Mouse (Mus musculus) thymus, postnatal 36 days (tissue): ENCODE measurements around the gene Cep135.

Source experiments
- DNase-seq, 2 experiments: peaks; one replicate each; pipeline ENCODE4 v3.0.0; 2022; ENCODE audit warnings: mixed read lengths in 2 of 2

The Cep135 gene

GRCm38 (mm10) chr5:76645091-76645868, 56.8 kb downstream of the Cep135 start:
- no peak for DNase-seq

- DNase-seq, result no peak
These were observed 61.4 kb downstream of the Cep135 start for GRCm38 (mm10) chr5:76649897-76650296.

- no peak for DNase-seq
These were observed 62.7 kb downstream of the Cep135 start for GRCm38 (mm10) chr5:76651151-76651725.

DNA sequence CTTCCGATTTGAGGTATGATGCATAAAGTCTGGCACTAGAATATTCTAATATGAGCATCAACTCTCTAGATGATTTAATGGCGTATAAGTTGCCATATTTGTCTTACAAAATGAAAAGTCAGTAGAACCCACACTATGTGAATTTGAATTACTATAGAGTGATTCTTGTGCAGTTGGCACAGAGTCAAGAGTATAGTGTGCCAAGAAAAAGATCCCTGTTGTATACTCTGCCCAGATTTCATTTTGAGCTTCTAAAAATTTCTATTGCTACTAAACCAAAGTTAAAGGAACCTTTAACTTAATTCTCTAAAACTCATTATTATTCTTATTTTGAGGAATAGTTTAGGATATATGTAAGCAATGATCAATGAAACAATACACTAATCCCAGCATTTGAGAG, 67.7 kb downstream of the Cep135 start, which contains the start of gene C530008M17Rik:
Gene C530008M17Rik (plus strand): TSS at position 301 of the 400 bp plus-strand sequence.
- no peak for DNase-seq

DNA sequence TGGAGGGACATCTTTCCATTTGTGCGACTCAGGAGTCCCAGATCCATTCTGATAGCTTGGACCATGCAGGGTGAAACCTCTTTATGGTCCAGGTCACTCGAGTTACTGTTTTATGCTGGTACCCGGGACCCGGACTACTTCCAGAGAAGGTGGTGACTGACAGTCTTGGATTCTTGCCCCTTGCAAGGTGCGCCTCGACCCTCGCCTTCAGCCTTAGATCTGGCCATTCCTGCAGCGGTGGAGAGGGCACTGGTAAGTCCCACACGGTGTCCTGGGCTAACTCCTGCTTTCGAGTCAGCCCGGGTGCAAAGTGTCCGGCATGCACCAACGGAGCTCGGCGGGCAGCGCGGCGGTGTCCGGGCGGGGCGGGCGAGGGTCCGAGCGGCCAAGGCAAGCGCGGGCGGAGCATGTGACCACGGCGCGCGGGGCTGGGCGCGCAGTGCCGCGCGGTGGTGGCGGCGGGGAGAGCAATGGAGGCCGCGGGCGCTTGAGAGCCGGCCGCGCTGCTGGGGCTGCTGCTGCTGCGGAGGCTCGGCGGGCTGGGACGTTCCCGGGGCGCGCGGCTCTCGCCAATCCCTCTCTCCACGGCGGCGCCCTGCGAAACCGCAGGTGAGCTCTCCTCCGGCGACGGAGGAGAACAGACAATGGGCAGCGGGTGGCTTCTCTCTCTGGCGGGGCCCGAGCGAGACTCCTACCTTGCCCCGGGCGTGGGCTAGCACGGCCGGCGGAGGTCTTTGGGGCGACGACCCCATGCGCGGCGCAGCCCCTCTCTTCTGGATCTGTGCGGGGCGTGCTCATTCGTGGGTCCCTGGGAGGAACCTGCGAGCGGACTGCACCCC, 69.0 kb downstream of the Cep135 start:
- DNase-seq, result no peak

DNA sequence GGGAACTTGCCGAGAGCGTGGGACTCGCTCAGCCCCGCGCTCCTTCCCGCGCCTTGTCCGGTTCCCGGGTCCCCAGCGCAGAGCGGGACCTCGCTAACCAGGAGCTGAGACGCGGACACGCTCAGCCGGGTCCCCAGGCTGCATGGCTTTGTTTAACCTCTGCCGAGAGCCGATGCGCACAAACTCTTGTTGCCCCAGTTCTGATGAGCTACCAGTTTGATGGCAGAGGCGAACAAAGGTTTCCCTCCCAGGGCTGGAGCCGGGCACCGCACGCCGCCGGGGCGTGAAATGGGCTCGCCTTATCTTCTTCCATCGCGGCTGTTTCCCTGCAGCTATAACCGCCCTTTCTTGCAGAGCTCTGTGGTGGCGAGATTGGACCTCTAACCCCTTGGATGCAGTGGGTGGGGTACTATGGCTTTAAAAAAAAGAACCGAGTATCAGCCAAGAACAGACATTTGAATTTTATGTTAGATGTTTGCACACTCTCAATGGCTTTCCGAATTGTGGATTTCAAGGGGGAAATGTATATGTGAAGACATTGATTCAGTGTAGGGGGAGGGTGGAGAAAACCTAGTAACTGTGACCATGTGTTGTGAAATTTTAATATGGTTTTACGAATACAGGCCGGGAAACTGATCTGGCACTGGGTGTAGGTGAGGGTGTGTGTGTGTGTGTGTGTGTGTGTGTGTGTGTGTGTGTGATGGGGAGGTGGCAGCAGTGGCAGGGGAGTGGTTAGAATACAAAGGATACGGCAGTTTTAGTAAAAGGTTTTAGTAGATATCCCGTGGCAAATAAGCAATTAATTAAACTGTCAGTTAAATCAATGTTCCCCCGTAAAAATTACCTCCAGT, 69.8 kb downstream of the Cep135 start:
- no peak for DNase-seq

- DNase-seq, result no peak
These were observed 71.6 kb downstream of the Cep135 start for GRCm38 (mm10) chr5:76659958-76660635.

- no peak for DNase-seq
These were observed 72.8 kb downstream of the Cep135 start for GRCm38 (mm10) chr5:76661310-76661709.

DNA sequence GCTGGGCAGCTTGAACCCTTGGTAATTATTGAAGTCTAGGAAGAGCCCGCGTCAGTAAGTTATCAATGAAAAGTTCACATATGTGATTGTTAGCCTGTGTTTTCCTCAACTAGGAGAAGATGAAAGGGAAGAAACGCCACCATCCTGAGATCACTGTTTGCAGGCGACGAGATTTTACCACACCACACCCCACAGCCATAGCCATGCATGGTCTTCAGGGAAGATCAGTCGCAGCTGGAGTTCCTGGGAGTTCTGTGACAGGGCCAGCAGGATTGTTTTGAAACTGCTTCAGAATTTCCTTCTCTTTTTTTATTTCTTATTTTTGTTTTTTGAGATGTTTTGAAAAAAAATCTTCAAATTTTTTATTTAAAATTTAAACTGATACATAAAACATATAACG, 76.4 kb downstream of the Cep135 start:
- DNase-seq, result no peak

DNA sequence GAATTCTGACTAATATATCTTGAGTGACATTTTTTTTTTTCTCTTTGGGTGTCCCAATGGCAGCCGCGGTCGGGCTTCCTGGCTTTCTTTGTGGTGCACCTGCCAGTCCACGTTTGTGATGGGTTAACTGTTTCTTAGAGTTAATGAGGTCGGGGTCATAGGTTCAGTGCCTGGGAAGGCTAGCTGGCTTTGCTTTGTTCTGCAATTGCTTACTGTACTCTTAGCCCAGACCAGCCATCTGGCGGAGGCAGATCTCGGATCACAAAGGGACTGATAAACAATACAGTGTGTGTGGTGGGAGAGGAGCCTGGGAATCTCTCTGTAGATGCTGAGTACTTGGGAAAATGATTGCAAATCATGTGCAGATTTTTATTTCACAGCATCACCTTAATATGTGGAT, 76.9 kb downstream of the Cep135 start:
- DNase-seq, result no peak

DNA sequence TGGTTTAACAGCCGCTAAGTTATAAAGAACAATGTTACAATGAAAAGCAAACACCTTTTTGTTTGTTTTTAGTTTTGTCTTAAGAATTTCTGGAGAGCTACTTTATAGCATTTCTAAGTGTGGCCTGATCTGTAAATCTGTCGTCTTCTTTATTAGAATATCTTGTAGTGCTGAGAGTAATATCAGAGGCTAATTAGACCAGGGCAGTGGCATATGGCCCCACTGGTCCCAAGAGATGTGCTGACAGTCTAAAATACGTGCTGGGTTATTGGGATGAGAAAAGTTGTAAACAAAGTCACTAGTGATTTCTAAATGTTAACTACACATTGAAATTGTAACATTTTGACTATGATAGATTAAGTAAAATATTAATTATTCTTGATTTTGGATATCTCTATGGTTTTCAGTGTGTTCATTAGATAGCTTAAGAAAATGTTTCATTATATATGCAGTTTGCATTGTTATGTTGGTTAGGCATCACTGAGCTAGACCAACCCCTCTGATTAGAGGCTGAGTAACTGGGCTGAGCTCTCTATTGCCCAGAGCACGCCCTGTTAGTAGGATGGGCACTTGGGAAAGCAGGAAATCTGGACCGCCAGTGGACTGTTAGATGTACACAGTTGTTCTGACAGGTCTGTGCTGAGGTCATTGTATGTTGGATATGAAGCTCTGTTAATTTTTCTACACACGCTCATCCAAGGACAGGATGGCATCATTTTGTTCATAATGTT, 77.7 kb downstream of the Cep135 start:
- DNase-seq, result no peak

DNA sequence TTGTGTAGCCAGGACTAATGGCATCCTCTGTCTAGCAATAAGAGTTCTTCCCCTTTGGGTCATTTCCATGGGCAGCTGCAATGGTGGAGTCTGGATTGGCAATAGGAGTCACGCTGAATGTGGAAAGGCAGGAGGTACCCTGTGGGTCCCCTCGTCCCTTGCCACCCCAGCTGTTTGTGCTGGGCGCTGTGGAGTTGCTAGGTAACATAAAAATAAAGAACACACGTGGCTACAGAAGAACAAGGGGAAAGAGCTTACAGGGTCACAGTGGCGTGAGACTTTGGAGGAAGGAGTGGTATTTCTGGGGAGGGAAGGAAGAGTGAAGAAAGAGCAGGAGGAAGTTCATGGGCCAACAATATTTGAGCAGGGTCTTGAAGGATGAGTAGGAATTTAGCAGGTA, 79.6 kb downstream of the Cep135 start:
- DNase-seq, result no peak

- no peak for DNase-seq
These were observed 80.0 kb downstream of the Cep135 start for GRCm38 (mm10) chr5:76668547-76668946.

- DNase-seq, result no peak
These were observed 81.7 kb downstream of the Cep135 start for GRCm38 (mm10) chr5:76670183-76670582.

DNA sequence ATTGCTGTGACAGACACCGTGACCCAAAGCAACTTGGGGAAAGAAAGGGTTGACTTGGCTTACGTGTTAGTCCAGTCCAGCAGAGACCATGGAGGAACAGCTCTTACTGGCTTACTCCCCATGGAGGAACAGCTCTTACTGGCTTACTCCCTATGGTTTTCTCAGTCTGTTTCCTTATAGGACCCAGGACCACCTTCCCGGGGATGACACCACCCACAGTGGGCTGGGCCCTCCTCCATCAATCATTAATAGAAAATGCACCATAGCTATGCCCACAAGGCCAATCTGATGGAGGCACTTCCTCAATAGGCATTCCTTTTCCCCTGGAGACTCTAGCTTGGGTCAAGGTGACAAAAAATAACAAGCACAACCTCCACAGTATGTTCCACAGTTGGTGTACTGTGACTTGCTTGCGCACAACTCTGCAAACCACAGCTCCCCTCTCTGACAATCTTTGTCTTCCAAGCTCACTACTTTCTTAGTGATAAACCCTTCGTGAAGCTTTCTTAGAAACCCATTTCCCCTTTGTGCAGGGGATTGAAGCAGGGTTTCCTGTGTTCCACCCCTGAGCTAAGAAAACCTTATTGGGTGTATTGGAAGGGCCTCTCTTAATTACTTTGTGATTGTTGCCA, 85.6 kb downstream of the Cep135 start:
- DNase-seq, result no peak

GRCm38 (mm10) chr5:76675369-76675768, 86.9 kb downstream of the Cep135 start:
- no peak for DNase-seq

- DNase-seq, result no peak
These were observed 92.5 kb downstream of the Cep135 start for GRCm38 (mm10) chr5:76680959-76681358.

DNA sequence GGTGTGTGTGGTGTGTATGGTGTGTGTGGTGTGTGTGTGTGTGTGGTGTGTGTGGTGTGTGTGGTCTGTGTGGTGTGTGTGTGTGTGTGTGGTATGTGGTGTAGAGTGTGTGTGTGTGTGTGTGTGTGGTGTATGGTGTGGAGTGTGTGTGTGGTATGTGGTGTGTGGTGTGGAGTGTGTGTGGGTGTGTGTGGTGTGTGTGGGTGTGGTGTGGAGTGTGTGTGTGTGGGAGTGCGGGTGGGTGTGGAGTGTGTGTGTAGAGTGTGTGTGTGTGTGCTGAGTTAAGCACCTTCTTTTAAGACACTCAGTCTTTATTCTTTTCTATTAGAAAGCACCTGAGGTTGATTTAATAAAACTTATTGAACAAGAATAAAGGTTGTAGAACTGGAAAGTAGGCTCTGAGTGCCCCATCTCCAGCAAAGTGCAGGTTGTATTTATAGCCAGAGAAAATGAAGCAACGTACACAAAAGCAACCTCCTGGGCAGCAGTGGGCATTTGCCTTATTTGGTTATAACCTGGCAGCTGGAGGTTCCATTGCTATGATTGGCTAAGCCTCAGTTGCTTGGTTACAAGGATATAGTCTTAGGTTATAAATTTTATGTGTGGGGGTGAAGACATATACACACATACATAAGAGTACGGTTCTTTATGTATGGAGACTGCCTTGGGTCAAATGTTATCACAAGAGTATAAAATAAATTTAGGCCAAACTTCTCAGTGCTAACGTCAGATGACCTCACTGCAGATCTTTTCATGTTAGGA, 93.6 kb downstream of the Cep135 start:
- DNase-seq, result no peak

GRCm38 (mm10) chr5:76683455-76683854, 95.0 kb downstream of the Cep135 start:
- DNase-seq, result no peak
